Mouse (Mus musculus) testis, adult 2 months (tissue): ENCODE results near the gene Slit1.

Experiments
- CTCF ChIP-seq: fragments of 200-500 bp; IDR thresholded peaks from 2 replicates; pipeline ENCODE4 v1.5.1; 2012; ENCODE audit warnings: low read depth, mild to moderate bottlenecking, inconsistent platforms, low read length, moderate library complexity; ENCODE audit not compliant: control insufficient read depth, insufficient read depth, insufficient replicate concordance
- POLR2A ChIP-seq: fragments of 200-500 bp; IDR thresholded peaks from 2 replicates; pipeline ENCODE4 v1.6.1; 2012; ENCODE audit warnings: low read depth, mild to moderate bottlenecking, inconsistent platforms, low read length, moderate library complexity; ENCODE audit not compliant: control insufficient read depth

DNA sequence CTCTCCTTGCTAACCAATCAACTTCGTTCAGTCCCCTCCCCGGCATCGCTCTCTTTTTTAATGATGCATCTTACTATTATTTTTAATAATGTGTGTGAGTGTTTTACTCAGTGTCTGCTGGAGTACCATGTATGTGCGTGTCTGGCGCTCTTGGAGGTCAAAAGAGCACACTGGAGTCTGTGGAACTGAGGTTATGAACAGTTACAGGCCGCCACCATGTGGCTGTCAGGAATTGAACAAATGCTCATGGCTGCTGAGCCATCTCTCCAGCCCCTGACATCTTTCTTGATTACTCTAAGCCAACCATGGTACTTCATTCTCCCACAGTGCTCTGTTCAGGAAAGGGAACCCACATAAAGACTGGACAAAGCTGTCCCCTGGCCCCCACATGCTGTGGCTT is 16.3 kb upstream of the Slit1 start:
- TF ChIP-seq CTCF (no peak), POLR2A (no peak)
